Mouse (Mus musculus): ENCODE data around the gene Helz. TPM values are rescaled to one million over a fixed set of nuclear protein-coding genes. Genes with fewer than 3 reads are reported as not detected.

Helz gene
- polyA plus RNA-seq (2014; fragmentation: Illumina TruSeq; extraction: RNeasy Lipid Tissue Mini Kit (QIAGEN cat#74804); ENCODE audit: low read depth, low replicate concordance): 8.4 TPM

DNA sequence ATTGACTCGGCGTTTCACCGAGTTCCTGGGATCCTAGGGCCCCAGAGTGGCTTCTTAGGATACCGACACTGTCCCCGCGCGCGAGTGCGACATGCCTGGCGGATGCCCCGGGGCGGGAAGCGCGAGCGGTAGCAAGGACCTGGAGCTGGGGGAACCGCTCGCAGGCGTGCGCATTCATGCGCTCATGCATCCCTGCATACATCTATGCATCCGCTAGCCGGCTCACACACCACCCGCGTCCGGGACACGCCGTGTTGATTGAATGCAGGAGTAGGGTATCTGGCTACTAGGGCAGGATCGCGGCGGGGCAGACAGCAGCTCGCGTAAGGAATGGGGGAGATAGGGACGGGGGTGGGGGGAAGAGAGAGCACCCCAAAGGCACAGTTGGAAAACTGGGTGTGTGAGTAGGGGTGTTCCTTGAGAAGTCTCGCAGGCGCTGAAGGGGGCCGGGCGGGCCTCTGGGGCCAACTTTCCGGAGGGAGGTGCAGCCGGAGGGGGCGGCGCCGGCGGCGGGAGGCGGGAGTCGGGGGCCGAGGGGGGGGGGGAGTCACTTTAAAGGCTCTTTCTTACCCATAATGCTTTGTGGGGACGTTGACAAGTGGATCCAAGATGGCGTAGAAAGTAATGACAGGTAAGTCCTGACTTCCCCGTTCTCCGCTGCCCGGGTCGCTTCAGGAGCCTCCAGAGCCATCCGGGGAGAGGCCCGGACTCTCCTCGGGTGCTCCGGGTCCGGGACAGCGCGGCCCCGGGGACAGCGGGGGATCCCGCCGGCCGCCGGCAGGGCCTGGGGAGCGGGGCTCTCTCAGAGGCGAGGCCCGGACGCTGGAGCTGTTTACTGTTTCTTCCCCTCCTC lies at the start of gene Helz:
Gene Helz (plus strand): TSS at position 580 of the 853 bp plus-strand sequence.

DNA sequence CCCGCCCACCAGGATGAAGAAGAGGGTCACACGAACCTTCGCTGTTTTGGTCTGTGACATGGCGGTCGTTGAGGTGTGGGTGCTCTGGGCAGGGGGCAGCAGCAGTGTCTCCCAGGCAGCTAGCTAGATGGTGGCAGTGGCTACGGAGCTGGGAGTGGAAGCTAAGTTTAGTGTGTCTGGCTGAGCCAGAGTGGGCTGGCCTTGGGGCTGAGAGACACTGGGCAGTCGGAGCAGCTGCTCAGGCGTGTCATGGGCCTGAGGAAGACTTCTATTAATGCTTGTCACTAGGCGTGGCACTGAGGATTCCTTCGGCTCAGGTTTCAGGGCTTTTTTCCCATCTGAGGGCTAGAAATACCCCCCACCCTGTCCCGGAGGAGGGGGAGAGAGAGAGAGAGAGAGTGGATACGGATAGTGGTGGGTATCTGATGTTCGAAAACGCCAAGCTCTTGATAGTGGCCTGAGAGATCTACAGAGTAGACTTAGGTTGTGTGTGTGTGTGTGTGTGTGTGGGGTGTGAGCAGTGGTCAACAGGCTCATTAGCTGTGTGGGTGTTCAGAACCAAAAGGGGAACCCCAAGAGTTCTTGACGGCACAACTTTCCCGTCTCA lies 168.7 kb downstream of the Helz start, which contains the start of gene Cacng1:
Gene Cacng1 (minus strand): TSS at position 191 of the 607 bp plus-strand sequence.

Other genes with a start within 250 kb of the Helz start
- gene Pitpnc1, start 77.2 kb upstream of the Helz start, polyA plus RNA-seq (2014; fragmentation: Illumina TruSeq; extraction: RNeasy Lipid Tissue Mini Kit (QIAGEN cat#74804); ENCODE audit: low read depth, low replicate concordance): 42.7 TPM
- gene Psmd12, start 68.4 kb upstream of the Helz start, polyA plus RNA-seq (2014; fragmentation: Illumina TruSeq; extraction: RNeasy Lipid Tissue Mini Kit (QIAGEN cat#74804); ENCODE audit: low read depth, low replicate concordance): 116 TPM
- gene Cacng1, start 168.6 kb downstream of the Helz start, polyA plus RNA-seq (2014; fragmentation: Illumina TruSeq; extraction: RNeasy Lipid Tissue Mini Kit (QIAGEN cat#74804); ENCODE audit: low read depth, low replicate concordance): not detected
- gene Cacng4, start 246.6 kb downstream of the Helz start, polyA plus RNA-seq (2014; fragmentation: Illumina TruSeq; extraction: RNeasy Lipid Tissue Mini Kit (QIAGEN cat#74804); ENCODE audit: low read depth, low replicate concordance): not detected

Data from heart, adult 10 weeks (tissue).